Mouse (Mus musculus) frontal cortex, postnatal 36 days (tissue): ENCODE data around the gene Zeb2.

ENCODE experiments used
- DNase-seq, 2 experiments: peaks; one replicate each; pipeline ENCODE4 v3.0.0; 2022; ENCODE audit warnings: low spot score in 2 of 2

Zeb2 gene

DNA sequence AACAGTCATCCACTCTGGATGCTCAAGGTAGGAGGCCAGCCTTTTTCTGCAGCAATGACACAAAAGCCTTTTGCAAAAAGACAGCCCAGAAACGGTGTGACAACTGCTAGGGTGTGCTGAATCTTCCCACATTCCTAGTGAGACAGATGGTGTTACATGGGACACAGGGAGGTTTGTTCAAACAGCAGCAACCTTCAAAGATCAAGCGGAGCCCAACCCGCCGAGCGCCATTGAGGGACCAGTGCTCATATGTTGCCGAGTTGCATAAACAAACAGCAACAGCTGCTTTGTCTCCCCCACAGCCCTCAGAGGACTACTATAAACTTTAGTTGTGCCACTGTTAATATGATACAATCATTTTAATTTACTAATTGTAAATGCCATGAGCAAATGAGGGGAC lies 117.3 kb downstream of the Zeb2 start:
- DNase-seq, result peak in 1 of 2 experiments; percentile 76

- DNase-seq, result no peak
Measured at GRCm38 (mm10) chr2:44998710-44999109, 118.5 kb downstream of the Zeb2 start.

- no peak for DNase-seq
Measured at GRCm38 (mm10) chr2:44981646-44982045, 135.5 kb downstream of the Zeb2 start.

GRCm38 (mm10) chr2:44979042-44979721 lies 138.0 kb downstream of the Zeb2 start:
- peak; percentile 61 to 81 for DNase-seq

DNA sequence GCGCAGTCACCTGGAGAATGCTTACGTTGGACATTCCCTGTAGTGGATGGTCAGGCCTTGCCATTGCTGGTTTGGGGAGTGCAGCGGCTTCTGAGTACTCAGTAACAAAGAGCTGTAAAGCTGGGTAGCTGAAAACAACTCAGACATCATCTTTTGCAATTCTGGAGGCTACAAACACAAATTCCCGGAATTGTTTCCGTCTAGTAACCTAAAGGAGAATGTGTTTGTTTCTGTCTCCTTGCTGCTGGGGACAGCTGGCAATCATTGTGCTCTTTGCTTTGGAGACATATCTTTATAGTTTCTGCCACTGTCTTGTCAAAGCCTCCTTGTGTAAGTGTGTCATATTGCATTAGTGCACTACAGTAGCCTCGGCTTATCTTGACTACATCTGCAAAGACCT lies 139.2 kb downstream of the Zeb2 start:
- no peak for DNase-seq

DNA sequence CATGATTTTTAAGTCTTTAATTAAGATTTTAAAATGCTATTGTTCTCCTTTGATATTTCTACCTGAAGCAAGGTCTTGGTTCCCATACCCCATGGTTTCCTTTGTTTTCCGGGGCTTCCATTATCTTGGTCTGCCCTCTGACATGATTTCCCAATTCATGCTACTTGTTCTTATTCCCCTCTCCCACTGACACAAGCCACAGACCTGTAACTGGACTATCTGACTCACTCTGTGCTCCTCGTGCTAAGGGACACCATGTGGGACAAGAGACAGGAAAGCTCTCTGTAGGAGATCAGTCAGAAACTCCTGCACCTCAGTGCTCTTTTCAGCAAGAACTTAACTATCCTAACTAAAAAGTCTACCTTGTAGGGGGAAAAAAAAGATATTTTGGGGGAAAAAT lies 139.6 kb downstream of the Zeb2 start:
- no peak for DNase-seq

- no peak for DNase-seq
Measured at GRCm38 (mm10) chr2:44977051-44977450, 140.1 kb downstream of the Zeb2 start.

DNA sequence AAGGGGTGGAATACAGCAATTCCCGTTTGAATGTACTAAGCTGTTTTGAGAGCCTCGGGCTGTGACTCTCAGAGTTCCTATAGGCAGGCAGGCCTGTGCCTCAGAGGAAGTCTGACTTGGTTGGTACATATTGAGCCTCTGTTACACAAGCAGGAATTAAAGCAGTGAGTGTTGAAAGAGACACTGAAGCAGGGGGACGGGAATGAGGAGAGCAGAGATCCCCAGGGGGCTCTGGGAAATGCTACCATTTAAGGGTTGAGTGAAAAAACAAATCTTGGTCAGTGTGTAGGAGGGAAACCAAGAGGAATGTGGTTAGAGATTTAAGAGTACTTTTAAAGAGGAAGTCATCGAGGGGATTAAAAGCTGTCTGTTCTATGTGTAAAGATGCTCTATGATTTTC lies 140.7 kb downstream of the Zeb2 start:
- no peak for DNase-seq

- no peak for DNase-seq
Measured at GRCm38 (mm10) chr2:44973828-44974227, 143.4 kb downstream of the Zeb2 start.

DNA sequence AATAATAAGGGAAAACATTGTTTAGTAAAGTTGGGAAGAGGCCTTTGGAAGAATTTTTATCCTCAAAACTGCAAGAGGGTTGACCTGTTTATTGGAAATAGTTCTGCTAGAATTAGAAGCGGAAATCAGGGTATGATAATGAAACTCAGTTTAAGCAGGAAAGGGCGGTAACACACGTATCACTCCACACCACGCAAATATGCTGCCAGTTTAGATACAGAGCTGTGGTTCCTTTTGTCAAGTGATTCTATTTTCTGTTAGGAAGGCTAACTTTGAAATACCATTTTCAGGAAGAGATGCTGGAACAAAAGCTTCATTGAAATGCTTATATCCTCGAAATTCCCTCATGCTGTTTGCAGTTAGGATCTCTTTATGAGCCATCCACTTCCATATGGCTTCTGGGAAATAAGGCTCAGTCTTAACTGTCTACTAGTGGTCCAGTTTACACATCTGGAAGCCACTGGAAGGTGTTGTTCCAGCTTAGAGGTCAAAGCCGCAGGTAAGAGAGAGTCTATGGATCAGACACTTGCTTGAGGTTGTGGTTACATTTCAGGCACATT lies 147.0 kb downstream of the Zeb2 start:
- DNase-seq, result no peak

- no peak for DNase-seq
Measured at GRCm38 (mm10) chr2:44969640-44970039, 147.6 kb downstream of the Zeb2 start.

DNA sequence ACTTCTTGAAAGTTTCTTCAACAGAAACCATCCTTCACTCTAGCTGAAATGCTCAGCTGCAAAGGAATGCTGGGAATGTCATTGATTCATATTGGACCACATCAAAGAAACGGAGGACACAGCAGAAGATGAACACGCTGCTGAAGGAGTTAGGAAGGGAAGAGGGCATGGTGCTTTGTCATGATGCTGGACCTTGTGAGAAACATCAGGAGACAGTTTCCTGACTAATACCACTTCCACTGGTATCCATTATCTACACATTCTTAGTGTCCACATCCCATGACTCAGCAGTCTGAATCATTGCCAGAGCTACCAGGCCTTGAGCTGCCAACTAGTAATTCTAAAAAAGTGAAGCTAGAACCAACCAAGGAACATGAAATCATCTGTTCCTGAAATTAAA lies 148.0 kb downstream of the Zeb2 start:
- DNase-seq, result no peak

DNA sequence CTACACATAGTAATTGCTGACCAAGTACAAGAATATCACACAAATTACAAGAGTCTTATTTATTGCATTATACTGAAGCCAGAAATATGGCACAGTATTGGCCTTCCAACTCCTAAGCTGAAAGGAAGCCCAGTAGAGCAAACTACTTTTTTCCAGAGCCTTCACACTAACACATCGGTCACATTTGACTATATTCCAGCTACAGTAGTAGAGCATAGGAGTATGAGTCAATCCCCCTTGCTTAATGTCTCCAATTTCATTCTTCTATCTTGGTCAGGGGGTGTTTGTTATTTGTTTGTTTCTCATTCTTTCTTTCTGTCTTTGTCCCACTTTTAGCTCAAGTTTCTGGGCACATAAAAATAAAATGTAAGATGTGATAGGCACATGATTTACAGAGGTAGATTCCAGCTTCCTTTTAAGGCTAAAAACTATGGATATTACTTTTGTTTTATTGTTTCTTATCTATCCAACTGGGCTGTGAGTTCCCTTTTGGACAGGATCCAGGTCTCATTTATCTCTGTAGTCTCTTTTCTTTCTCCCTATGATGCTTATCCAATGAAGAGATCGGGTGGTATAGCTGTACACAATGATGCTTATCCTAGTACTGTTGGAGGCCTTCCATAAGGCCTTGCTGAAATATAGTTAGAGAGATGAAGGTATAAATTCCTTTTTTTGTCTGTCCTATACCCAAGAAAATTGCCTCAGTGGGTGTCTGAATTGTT lies 151.2 kb downstream of the Zeb2 start:
- DNase-seq, result no peak

DNA sequence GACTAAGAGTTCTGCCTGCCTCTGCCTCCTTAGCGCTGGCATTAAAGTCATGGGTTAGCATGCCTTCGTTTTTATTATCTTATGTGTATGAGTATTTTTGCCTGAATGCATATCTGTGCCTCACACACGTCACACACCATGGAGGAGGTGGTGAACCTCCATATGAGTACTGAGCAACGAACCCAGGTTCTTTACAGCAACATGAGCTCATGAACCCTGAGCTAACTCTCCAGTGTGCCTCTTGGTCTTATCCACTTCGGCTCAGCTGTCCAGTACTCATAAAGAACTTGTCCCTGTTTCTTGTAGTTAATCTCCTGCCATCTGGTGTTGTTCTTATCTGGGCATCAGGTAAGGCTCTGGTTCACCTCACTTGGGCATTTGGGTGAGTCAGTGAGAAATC lies 154.6 kb downstream of the Zeb2 start:
- DNase-seq, result no peak

- DNase-seq, result no peak
Measured at GRCm38 (mm10) chr2:44961192-44961591, 156.0 kb downstream of the Zeb2 start.

DNA sequence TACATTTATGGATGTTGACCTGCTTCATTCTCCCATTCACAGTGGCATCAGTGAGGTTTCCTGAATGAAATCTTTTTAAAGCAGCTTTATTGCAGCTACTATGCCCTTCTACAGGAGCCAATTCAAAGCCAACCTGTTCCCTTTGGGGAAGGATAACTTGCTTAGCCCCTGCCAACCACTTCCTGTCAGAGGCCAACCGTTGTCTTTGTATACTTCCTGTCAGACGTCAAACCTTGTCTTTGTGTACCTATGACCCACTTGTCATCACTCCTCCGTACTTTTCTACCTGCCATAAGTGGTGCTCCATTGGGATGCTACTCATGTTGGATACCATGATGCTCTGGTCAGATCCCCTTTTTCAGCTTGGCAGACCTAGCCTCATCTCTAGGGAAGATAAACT lies 156.6 kb downstream of the Zeb2 start:
- no peak for DNase-seq

DNA sequence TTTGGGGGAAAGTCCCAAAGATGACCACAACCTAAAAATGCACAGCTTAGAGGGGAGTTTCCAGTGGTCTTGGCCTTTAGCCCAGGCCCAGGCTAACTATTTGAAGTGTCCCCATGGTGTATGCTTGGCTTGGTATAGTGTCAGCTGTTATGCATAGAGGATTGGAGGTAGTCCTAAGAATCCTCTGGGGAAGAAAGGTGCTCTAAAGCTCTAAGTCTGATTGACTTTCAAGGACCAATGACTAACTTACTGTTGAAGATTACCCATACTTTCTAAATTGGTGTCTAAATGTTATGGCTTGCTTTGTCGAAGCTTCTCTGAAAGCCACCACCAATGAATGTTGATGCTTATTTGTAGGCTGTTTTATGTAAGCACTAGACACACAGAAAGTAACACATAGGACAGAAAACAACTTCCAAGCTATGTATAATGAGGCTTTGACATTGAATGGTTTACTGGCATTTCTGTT lies 159.8 kb downstream of the Zeb2 start:
- DNase-seq, result no peak

DNA sequence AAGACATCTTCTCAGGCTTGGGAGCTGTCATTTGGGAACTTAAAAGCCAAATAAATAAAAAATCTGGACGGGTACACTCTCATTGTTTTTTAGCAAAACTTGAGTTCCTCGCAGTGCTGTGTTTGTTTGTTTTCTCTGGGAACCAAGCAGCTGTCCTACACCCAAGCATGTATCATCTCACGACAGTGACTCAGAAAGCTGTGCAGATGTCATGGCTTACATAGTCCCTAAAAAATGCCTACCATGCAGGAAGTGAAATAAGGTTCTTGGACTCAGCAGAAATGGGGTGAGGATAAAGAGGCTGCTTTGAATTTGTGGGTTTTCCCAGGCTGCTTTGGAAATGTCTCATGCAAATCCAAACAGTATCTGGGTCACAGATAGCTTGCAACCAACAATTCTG lies 161.0 kb downstream of the Zeb2 start:
- no peak for DNase-seq

DNA sequence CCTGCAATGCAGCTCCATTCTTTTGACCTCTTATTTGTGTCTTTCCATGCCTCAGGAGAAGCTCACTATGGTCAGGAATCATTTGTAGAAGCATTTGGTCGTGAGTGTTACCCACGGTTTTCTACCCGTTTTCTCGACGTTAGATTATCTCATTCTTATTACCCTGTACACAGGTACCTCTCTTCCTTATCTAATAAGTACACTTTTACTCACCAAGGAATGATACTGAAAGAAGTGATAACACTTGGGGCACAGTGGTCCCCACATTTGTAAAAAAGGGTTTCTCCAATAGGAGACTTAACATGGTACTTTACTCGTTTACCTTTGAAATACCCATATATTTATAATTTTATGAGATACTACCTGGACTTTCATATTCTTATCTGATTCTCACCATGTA lies 161.7 kb downstream of the Zeb2 start:
- no peak for DNase-seq

GRCm38 (mm10) chr2:44954180-44954579 lies 163.0 kb downstream of the Zeb2 start:
- no peak for DNase-seq

DNA sequence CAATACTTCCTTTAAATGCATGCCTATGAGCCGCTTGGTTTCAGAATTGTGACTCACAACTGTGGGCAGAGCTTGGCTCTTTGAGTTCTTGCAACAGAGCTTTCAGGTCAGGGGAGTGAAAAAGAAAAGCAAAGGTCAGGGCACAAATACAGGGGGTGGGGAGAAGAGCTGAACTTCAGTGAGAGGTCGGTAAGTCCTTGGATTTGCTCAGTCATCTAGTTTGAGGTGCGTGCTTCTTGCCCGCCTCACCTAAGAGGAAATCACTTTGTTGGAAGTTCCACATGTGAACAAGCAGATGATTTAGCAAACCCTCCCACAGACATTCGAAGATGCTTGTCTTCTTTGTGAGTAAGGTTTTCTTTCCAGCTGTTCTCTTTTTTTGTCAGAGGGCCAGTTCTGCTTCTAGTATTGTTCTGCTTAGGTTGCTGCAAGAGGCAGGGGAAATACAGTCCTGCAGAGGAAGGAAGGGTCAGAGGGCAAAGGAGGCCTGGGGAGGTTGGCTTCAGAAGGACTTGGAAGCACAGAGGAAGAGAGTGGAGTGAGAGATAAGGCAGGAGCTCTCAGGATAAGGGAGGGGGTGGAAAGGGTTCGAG lies 164.3 kb downstream of the Zeb2 start:
- DNase-seq, result no peak

- no peak for DNase-seq
Measured at GRCm38 (mm10) chr2:44951651-44952213, 165.5 kb downstream of the Zeb2 start.
